Mouse (Mus musculus): ENCODE results near the gene Itsn1. TPM values are rescaled to one million over a fixed set of nuclear protein-coding genes. Genes with fewer than 3 reads are reported as not detected.

Gene Itsn1
- total RNA-seq, 4 experiments from 2014 or later: 50.2 to 64.1 (median 53.3) TPM

- no peak for DNase-seq (ENCODE audit: low spot score)
Measured at GRCm38 (mm10) chr16:91730446-91730845, 1.4 kb downstream of the Itsn1 start.

GRCm38 (mm10) chr16:91732816-91733215 lies 3.7 kb downstream of the Itsn1 start:
- no peak for DNase-seq (ENCODE audit: low spot score)

GRCm38 (mm10) chr16:91734771-91735170 lies 5.7 kb downstream of the Itsn1 start:
- no peak for DNase-seq (ENCODE audit: low spot score)

GRCm38 (mm10) chr16:91736046-91736816 lies 7.2 kb downstream of the Itsn1 start:
- DNase-seq (ENCODE audit: low spot score): no peak

- no peak for DNase-seq (ENCODE audit: low spot score)
Measured at GRCm38 (mm10) chr16:91738505-91738904, 9.4 kb downstream of the Itsn1 start.

GRCm38 (mm10) chr16:91740184-91740917 lies 11.3 kb downstream of the Itsn1 start:
- DNase-seq (ENCODE audit: low spot score): peak; percentile 48

- no peak for DNase-seq (ENCODE audit: low spot score)
Measured at GRCm38 (mm10) chr16:91740918-91741255, 11.8 kb downstream of the Itsn1 start.

- DNase-seq (ENCODE audit: low spot score): no peak
Measured at GRCm38 (mm10) chr16:91743055-91743454, 14.0 kb downstream of the Itsn1 start.

- no peak for DNase-seq (ENCODE audit: low spot score)
Measured at GRCm38 (mm10) chr16:91746101-91746950, 17.2 kb downstream of the Itsn1 start.

- no peak for DNase-seq (ENCODE audit: low spot score)
Measured at GRCm38 (mm10) chr16:91747567-91747966, 18.5 kb downstream of the Itsn1 start.

GRCm38 (mm10) chr16:91751644-91752385 lies 22.7 kb downstream of the Itsn1 start:
- no peak for DNase-seq (ENCODE audit: low spot score)

- no peak for DNase-seq (ENCODE audit: low spot score)
Measured at GRCm38 (mm10) chr16:91753611-91754010, 24.5 kb downstream of the Itsn1 start.

- no peak for DNase-seq (ENCODE audit: low spot score)
Measured at GRCm38 (mm10) chr16:91754957-91755356, 25.9 kb downstream of the Itsn1 start.

GRCm38 (mm10) chr16:91761202-91761601 lies 32.1 kb downstream of the Itsn1 start:
- DNase-seq (ENCODE audit: low spot score): no peak

- DNase-seq (ENCODE audit: low spot score): no peak
Measured at GRCm38 (mm10) chr16:91761761-91762160, 32.7 kb downstream of the Itsn1 start.

- DNase-seq (ENCODE audit: low spot score): no peak
Measured at GRCm38 (mm10) chr16:91762476-91762875, 33.4 kb downstream of the Itsn1 start.

- DNase-seq (ENCODE audit: low spot score): no peak
Measured at GRCm38 (mm10) chr16:91763975-91764374, 34.9 kb downstream of the Itsn1 start.

- no peak for DNase-seq (ENCODE audit: low spot score)
Measured at GRCm38 (mm10) chr16:91764414-91764813, 35.3 kb downstream of the Itsn1 start.

GRCm38 (mm10) chr16:91765121-91765815 lies 36.2 kb downstream of the Itsn1 start:
- DNase-seq (ENCODE audit: low spot score): no peak

- DNase-seq (ENCODE audit: low spot score): no peak
Measured at GRCm38 (mm10) chr16:91765816-91766210, 36.7 kb downstream of the Itsn1 start.

- DNase-seq (ENCODE audit: low spot score): peak; percentile 68
Measured at GRCm38 (mm10) chr16:91767165-91767701, 38.2 kb downstream of the Itsn1 start.

Measured in heart, adult 8-10 months (tissue).